Mouse (Mus musculus) frontal cortex, adult 2 months (tissue): ENCODE data around the gene Popdc2. TPM values are rescaled to one million over a fixed set of nuclear protein-coding genes. Genes with fewer than 3 reads are reported as not detected.

Experiments
- DNase-seq, 2 experiments: peaks; one replicate each; pipeline ENCODE4 v3.0.0; 2022; ENCODE audit warnings: low spot score in 1 of 2; ENCODE audit errors: extremely low spot score in 1 of 2
- polyA plus RNA-seq: library from polyadenylated mRNA; depleted of rRNA; stranded (reverse); fragments of >200 nt; gene quantifications from 2 replicates; pipeline ENCODE4 v1.2.3, GENCODE M21; 2012

The Popdc2 gene
- polyA plus RNA-seq, 1 experiment = 0.90 TPM

GRCm38 (mm10) chr16:38374379-38375140 lies 12.6 kb downstream of the Popdc2 start:
- DNase-seq = no peak

- no peak for DNase-seq
These were observed 13.2 kb downstream of the Popdc2 start for GRCm38 (mm10) chr16:38375182-38375581.

DNA sequence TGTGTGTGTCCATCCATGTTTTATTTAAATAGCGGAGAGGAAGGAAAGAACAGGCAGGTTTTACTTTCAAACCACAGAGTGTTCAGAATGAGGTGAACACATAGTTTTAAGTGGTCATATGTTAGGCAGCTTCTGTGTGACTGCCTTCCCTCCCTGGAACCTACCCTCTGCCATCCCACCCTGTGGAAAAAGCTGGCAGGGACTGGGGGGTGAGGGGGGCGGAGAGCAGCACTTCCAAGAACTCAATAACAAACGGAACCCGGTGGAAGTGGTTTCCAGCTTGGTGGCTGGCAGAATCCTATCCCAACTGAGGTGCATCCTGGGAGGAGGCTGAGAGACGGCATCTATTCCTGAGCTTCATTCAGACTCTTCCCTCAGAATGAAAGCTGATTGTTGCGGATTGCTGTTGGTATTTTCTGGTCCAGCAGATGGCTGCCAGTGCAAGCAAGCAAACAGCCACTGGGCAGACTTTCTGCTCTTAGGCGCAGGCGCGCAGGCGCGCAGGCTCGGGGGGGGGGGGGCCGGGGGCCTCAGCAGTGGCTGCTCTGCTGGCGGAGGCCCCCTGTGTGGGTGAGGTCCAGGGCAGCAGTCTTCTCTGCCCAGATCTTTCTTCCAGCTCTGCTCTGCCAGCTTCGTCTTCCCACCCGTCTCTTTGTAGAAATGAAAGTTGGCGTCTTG lies 14.3 kb downstream of the Popdc2 start:
- peak in 1 of 2 experiments; percentile 69 for DNase-seq

GRCm38 (mm10) chr16:38376841-38377249 lies 14.8 kb downstream of the Popdc2 start:
- DNase-seq = no peak

GRCm38 (mm10) chr16:38377546-38377945 lies 15.5 kb downstream of the Popdc2 start:
- no peak for DNase-seq

DNA sequence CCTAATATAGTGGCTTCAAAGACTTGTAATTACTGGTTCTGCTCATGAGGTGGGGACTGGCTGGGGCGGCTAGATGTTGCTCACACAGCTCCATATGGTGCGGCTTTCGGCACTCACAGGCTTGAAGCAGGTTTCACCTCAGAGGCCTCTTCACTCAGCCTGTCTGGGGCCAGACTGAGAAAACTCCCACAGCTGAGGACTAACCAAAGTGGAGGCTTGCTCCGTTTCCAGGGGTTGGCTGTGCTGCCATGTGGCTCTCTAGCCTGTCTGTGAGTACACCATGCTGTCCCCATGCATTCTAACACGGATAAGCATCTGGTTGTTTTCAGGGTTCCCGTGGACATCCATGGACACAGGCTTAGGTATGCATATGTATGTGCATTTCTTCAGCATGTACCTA lies 16.6 kb downstream of the Popdc2 start:
- DNase-seq = no peak

GRCm38 (mm10) chr16:38379088-38379487 lies 17.1 kb downstream of the Popdc2 start:
- no peak for DNase-seq

DNA sequence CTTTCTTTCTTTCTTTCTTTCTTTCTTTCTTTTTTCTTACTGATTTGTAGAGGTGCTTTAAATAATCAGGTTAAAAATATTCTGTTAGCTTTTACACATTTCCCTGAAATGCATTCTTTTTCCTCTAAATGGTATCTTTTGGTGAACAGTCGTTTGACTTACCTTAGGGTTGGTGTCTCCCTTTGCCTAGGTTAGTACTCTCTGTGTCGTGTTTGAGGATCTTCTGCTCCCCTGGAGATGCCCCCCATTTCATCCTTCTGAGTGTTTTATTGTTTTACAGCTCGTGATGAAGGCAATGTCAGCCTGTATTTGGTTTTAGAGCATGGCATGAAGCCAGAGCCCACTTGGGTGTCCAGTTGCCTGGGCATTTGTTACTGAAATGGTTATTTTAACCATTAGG lies 17.5 kb downstream of the Popdc2 start:
- no peak for DNase-seq

DNA sequence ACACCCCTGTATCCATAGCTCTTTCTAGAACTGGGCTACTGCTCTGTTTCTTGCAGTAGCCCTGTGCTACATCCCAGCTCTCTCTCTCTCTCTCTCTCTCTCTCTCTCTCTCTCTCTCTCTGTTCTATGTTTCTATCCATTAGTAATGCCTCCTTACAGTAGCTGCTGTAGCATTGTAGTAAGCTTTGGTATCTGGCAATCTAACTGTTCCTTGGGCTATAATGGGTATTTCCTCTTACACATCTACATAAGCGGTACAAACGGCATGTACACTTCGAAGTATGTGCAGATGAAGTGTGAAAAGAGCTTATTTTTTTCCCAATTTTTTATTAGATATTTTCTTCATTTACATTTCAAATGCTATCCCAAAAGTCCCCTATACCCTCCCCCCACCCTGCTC lies 17.9 kb downstream of the Popdc2 start:
- no peak for DNase-seq

DNA sequence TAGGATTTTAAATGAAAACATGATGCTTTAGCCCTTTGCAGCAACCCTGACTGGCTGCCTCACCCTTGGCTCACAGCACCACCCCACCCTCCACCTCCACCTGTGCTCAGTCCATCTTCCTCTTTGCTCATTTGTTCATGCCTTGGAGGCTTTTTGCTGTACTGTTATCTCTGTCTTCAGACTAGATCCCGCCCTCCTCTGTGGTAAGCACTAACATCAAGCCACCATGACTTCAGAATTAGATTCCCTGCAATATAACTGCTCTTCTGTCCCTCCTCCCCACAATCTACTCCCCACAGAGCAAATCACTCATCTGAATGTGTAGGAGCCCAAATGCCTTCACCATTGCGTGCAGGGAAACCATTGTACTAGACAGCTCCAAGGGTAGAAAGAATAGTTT lies 21.7 kb downstream of the Popdc2 start:
- no peak for DNase-seq

GRCm38 (mm10) chr16:38385184-38385634 lies 23.2 kb downstream of the Popdc2 start:
- no peak for DNase-seq

- no peak for DNase-seq
These were observed 23.7 kb downstream of the Popdc2 start for GRCm38 (mm10) chr16:38385700-38386099.

DNA sequence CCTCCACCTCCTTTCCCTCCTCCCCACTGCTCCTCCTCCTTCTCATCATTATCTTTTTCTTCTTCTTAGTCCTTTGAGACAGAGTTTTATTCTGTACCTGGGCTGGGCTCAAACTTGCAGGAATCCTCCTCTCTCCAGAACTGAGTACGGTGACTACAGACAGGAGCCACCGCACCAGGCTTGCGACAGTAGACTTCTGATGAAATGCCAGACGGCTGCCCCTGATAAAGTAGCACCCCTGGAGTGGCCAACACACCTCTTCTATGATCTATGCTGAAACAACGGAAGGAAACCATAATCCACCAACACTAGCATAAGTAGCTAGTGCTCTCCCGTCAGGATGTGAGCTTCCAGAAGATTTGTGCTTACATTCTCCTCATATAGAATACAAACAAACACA lies 25.4 kb downstream of the Popdc2 start:
- DNase-seq = no peak

DNA sequence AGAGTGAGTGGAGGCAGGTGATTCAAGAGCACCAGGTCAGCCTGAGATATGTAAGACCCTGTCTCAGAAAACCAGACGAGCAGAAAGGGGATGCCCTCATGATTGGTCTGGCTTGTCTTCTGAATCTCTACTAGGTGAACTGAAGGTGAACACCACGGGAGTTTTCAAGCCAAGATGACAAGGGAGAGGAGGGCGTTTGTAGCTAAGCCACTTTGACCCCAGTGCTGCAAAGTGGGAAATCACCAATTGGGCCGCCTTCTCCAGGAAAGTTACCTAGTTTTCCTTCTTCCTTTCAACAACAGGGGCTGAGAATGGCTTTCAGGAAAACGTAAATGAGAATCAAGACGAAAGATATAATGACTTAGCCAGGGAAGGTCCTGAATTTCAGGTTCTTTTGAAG lies 26.7 kb downstream of the Popdc2 start:
- no peak for DNase-seq

DNA sequence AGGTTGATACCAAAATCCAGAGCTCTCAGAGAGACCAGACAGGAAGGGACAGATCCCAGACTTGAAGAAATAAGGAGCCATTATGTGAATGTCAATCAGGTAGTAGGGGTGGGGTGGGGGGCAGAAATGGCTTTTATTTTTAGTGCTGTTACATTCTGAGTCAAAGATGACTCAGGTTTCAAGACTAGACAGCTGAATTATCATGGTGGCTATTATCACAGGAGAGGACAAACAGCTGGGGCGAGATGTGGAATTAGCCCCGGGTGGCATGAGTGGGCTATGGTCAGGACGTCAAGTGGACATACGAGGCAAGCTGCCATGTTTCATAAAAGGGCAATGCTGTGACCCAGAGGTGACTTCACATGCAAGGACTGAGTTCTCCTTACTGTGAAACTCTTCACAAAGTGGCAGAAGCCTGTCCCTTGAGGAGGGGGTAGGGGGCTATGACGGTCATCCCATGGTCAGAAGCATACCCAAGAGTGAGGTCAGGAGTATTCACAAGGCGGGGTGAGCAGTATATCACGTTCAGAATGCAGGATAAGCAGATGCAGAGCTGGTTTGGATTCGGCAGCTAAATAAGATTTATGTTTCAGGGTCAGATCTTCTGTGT lies 27.4 kb downstream of the Popdc2 start:
- no peak for DNase-seq

GRCm38 (mm10) chr16:38390322-38390721 lies 28.3 kb downstream of the Popdc2 start:
- DNase-seq = no peak

DNA sequence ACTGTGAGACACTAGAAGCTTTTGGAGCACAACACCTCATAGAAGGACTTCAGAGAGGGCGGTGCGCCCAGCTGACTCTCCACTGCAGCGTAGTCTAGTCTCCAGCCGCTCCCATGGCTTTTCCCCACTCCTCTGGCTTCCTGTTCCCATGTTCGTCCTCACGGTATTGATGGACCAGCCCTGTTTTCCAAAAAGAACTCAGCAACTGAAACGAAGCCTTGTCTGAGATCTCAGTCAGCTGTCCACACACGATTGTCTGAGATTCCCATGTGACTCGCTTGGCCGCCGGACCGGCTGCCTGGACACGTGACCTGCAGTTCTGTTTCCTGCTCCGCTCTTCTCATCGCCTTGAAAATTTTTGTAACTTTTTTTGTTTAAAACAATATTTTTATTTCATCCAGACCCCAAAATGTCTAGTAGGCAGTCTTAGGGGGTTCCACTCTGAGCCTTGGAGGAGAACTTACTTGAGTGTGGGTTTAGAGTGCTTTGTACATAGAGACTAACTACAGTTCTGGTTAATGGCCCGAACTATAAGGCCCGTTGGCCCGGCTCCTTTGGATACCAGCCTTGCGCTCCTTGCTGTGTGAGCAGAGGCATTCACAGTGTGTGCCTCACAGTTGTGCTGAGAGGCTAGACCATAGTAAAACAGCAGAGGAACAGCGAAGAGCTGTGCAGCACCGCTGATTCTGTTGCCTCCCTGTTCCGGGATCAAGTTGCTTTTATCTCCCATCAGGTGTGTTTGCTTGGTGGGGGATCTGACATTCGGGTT lies 30.3 kb downstream of the Popdc2 start:
- DNase-seq = no peak

GRCm38 (mm10) chr16:38394191-38394618 lies 32.2 kb downstream of the Popdc2 start:
- no peak for DNase-seq

DNA sequence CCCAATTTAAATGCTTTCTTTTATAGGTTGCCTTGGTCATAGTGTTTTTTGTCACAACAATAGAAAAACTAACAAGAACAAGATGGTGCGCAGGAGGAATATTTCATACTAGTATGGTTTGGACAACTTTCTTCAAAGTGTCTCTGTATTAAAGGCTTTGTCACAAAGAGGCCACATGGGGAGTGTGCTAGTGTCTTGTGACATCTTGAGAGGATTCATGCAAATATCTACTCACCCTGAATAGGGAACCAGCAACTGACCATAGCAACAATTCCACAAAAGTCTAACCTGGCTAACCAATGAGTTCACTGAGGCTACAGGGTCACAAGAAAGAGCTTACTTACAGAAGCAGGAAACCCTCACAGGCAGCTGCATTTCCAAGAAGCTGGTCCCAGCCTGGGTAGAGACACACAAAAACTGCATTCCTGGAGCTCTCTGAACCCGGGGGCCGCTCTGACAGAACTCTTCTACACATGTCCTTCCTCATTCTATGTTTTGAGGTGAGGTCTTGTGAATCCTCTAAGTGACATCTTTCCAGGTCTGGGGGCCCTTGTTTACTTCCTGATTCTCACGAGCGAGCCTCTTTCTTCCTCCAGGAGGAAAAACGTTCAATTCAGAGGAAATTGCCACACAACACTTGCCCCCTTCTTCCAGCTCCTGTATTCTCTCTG lies 33.2 kb downstream of the Popdc2 start:
- no peak for DNase-seq

DNA sequence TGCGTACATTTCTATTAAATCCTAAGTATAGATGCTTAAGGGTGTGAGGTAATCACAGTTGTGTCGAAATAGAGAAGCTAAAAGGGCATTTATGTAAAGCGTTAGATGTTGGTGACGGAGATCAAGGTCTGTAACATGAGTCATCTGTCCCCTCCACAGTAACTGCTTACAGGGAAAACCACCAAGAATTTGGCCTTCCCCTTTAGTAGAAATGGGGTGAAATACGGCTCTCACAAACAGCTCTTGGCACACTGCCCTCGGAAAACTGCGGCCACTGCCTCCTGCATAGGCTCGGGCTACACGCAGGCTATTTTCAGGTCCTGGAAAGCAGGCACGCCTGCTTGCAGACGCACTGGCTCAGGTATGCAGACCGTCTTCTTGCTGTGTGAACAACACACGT lies 34.1 kb downstream of the Popdc2 start:
- no peak for DNase-seq
